Mouse (Mus musculus) bone marrow macrophage, adult 2 months (primary cell): ENCODE results near the gene Gins1.

Experiments used
- CTCF ChIP-seq: IDR thresholded peaks from 2 replicates; pipeline ENCODE4 v1.5.1; 2012; ENCODE audit warnings: low read depth, mild to moderate bottlenecking, low read length, moderate library complexity
- POLR2A ChIP-seq: IDR thresholded peaks from 2 replicates; pipeline ENCODE4 v1.6.1; 2012; ENCODE audit warnings: mild to moderate bottlenecking, low read depth, low read length, borderline replicate concordance

DNA sequence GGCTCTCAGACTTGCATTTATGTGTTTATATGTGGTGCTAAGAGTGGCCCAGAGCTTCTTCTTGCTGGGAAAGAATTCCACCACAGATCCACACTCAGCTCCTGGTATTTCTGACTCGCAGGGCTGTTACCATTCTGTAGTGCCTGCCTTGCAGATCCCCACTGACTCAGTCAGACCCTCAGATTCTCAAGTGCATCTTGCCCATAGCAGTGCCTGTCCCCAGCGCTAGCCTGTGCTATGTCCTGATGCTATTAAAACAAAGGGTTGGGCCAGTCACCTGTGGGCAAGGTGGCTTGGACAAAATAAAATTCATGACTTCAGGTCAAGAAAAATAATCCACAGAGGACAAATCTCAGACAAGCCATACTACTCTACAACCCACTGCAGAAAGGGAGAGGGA, 64.0 kb downstream of the Gins1 start:
- TF ChIP-seq CTCF (no peak), POLR2A (no peak)
